Mouse (Mus musculus) liver, embryonic 12.5 days (tissue): ENCODE results near the gene Sgpp2. TPM values are rescaled to one million over a fixed set of nuclear protein-coding genes. Genes with fewer than 3 reads are reported as not detected.

Experiments
- ATAC-seq: fragments of 200-750 bp; cut with Nextera tagmentation; 2 replicates; pipeline ENCODE4 v1.8.0; 2017; ENCODE audit warnings: moderate number of reproducible peaks, mild to moderate bottlenecking, moderate library complexity
- H3K27ac ChIP-seq: fragments of 300-500 bp; sonication (generic); 2 replicates; pipeline ENCODE4 v1.5.1; 2016; ENCODE audit warnings: mild to moderate bottlenecking
- H3K27me3 ChIP-seq: fragments of 300-500 bp; sonication (generic); replicated peaks from 2 replicates; pipeline ENCODE4 v1.6.1; 2016; ENCODE audit warnings: mild to moderate bottlenecking, moderate library complexity
- H3K36me3 ChIP-seq: fragments of 300-500 bp; sonication (generic); 2 replicates; pipeline ENCODE4 v1.6.1; 2016; ENCODE audit warnings: mild to moderate bottlenecking, moderate library complexity
- H3K4me1 ChIP-seq: fragments of 300-500 bp; sonication (generic); 2 replicates; pipeline ENCODE4 v1.6.1; 2016
- H3K4me2 ChIP-seq: fragments of 300-500 bp; sonication (generic); 2 replicates; pipeline ENCODE4 v1.6.1; 2016; ENCODE audit warnings: mild to moderate bottlenecking, moderate library complexity
- H3K4me3 ChIP-seq: fragments of 300-500 bp; sonication (generic); 2 replicates; pipeline ENCODE4 v1.5.1; 2016; ENCODE audit warnings: mild to moderate bottlenecking, moderate library complexity
- H3K9ac ChIP-seq: fragments of 300-500 bp; sonication (generic); 2 replicates; pipeline ENCODE4 v1.6.1; 2016; ENCODE audit warnings: mild to moderate bottlenecking, moderate library complexity
- H3K9me3 ChIP-seq: fragments of 300-500 bp; sonication (generic); replicated peaks from 2 replicates; pipeline ENCODE4 v1.6.1; 2016; ENCODE audit warnings: mild to moderate bottlenecking, moderate library complexity
- WGBS: fragments of 180-500 bp; shearing (Covaris S2); methylation state at CpG from one replicate; pipeline ENCODE4 v1.1.7; 2016; ENCODE audit not compliant: insufficient replicate concordance; 5-methylcytosine and 5-hydroxymethylcytosine counted together
- polyA plus RNA-seq: library from polyadenylated mRNA; unstranded; fragments of >200 nt; fragmentation: Nextera tagmentation; extraction: Ambion mirVana; gene quantifications from 2 replicates; pipeline ENCODE4 v1.2.1, GENCODE M21; 2016

The Sgpp2 gene
- polyA plus RNA-seq, 1 experiment from 2014 or later = 0.32 TPM

DNA sequence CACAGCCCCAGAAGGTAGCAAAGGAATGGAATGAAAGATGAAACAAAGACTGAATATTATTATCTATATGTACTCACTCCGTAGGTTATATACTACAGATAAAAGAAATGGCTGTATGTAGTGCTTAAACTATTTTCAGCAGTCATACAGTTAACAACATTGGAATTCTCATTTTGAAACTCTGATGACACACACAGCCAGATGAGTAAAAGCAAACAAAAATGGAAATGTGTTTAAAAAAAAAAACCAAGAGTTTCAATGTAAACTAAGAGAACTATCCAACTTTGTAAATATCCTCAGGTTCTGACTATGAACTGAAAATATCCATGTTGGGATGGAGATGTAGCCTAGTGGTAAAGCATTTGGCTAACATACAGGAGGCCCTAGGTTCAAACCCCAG, 126.3 kb downstream of the Sgpp2 start:
- H3K9me3 ChIP-seq = no peaks in the 10 kb centered on the region
- no peak overlapping the region for H3K4me3 ChIP-seq
- H3K27me3 ChIP-seq = no peaks in the 10 kb centered on the region
- H3K9ac ChIP-seq = no peak overlapping the region
- H3K27ac ChIP-seq = no peak overlapping the region
- no peak for ATAC-seq
- H3K4me1 ChIP-seq = no peaks in the 10 kb centered on the region
- WGBS = 89% methylated on average over 1 of the region's 1 CpGs
- no peak overlapping the region for H3K4me2 ChIP-seq
- H3K36me3 ChIP-seq = peaks cover 67% of the 10 kb centered on the region

DNA sequence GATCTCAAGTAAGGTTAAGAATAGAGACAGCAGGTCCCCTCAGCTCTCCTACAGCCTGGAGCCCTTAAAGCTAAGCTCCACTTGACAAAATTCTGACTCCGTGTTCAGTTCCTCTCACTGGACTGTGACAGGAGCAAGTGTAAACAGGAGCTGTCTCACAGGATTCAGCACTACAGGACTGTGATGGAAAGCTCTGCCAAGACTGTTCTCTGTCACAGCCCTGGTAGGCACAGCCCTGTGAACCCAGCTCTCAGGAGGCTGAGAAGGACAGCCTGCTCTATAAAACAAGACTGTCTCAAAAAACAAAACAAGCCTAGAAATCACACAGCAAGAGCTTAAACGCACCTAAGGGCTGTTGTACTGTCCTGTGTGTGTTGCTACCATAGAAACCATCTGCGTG, 127.0 kb downstream of the Sgpp2 start:
- H3K27ac ChIP-seq = no peak overlapping the region
- H3K4me1 ChIP-seq = no peaks in the 10 kb centered on the region
- no peaks in the 10 kb centered on the region for H3K27me3 ChIP-seq
- H3K9me3 ChIP-seq = no peaks in the 10 kb centered on the region
- H3K9ac ChIP-seq = no peak overlapping the region
- H3K4me2 ChIP-seq = no peak overlapping the region
- no peak for ATAC-seq
- H3K4me3 ChIP-seq = no peak overlapping the region
- peaks cover 65% of the 10 kb centered on the region for H3K36me3 ChIP-seq
- WGBS = 88% methylated on average over 3 of the region's 3 CpGs

DNA sequence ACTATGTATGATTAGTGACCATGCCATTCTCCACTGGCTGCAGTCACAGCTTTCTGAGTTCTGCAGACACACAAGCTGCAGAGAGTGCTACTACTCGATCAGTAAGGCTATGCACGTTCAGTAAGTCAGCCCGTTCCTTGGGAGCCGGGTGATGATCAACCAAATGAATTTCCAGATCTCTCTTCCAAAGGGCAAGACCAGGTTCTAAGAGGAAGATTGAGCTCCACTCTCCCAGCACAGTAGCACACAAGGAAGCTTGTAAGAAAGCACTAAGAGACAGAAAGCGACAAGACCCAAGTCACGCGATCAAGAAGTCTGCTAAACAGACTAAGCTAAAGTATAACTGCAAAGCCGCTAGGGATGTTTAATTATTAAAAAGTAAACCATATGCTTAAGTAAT, 130.6 kb downstream of the Sgpp2 start:
- peaks cover 74% of the 10 kb centered on the region for H3K36me3 ChIP-seq

DNA sequence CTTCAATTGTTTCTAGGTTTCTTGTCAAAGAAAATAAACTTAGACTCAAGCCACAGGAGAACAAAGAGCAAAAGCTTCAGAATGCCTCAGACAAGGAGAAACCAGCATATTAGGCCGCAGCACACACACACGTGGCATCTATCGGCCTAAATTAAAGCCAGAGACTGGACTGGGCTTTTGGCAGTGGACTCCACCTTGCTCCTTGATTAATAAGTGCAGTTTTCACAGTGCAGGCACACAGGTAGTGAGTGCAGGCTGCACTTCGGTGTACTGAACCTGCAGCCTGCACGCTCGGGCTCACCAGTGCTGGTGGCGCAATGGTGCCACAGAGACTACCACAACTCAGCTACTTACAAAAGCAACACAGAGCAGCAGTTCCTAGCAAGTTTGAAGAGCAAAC, 132.9 kb downstream of the Sgpp2 start:
- Histone ChIP-seq H3K4me3 (no peak overlapping the region), H3K27ac (no peak overlapping the region), H3K36me3 (peaks cover 88% of the 10 kb centered on the region), H3K9ac (no peak overlapping the region), H3K4me2 (no peak overlapping the region), H3K4me1 (no peaks in the 10 kb centered on the region), H3K9me3 (no peaks in the 10 kb centered on the region), H3K27me3 (no peaks in the 10 kb centered on the region)
- ATAC-seq = no peak
- WGBS = 92% methylated on average over 7 of the region's 7 CpGs

More for the DNA sequence above, 130.6 kb downstream of the Sgpp2 start:
- Histone ChIP-seq H3K9me3 (no peaks in the 10 kb centered on the region), H3K4me1 (no peaks in the 10 kb centered on the region), H3K4me2 (no peak overlapping the region), H3K9ac (no peak overlapping the region), H3K27ac (no peak overlapping the region), H3K4me3 (no peak overlapping the region), H3K27me3 (no peaks in the 10 kb centered on the region)
- no peak for ATAC-seq
- 91% methylated on average over 8 of the region's 8 CpGs for WGBS

DNA sequence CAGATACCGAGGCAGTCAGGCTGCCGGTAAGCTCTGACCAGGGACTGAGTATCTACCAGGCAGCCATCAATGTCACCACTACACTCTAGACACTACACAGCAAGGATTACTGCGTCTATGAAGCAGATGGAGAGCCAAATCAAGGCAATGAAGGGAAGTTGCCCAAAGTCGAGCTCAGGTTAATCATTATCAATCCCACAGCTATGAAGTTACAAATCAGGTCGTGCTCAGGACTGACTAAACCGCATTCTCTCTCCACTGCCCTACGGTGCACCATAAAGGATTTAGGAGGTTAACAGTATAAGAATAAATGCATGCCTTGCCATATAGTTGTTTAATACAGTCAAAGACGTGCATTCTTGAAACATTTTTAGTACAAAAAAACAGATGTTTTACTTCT, 136.1 kb downstream of the Sgpp2 start:
- Histone ChIP-seq H3K36me3 (peaks cover 86% of the 10 kb centered on the region), H3K9ac (no peak overlapping the region), H3K4me3 (no peak overlapping the region), H3K4me2 (no peak overlapping the region), H3K9me3 (no peaks in the 10 kb centered on the region), H3K27me3 (no peaks in the 10 kb centered on the region), H3K27ac (no peak overlapping the region), H3K4me1 (no peaks in the 10 kb centered on the region)
- no peak for ATAC-seq
- WGBS = 80% methylated on average over 8 of the region's 8 CpGs

DNA sequence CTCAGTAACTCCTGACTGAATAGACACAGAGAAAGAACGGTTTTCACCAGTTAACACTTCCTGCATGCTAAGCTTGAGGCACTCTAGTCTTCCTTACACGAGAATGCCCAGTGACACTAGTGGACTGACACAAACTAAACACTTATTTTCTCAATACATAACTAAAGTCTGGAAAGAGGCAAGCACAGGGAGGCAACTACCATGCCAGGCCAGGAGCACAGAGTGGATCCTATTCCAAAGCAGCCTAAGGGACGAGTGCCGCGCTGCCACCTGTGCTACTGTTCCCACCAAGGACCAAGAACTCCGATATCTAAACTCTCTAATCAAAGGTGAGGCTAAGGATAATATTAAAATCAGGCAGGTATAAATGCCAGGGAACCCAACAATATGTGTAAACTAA, 136.6 kb downstream of the Sgpp2 start:
- H3K27ac ChIP-seq = no peak overlapping the region
- peaks cover 87% of the 10 kb centered on the region for H3K36me3 ChIP-seq
- H3K9me3 ChIP-seq = no peaks in the 10 kb centered on the region
- H3K4me3 ChIP-seq = no peak overlapping the region
- H3K9ac ChIP-seq = no peak overlapping the region
- no peaks in the 10 kb centered on the region for H3K4me1 ChIP-seq
- no peak for ATAC-seq
- 93% methylated on average over 6 of the region's 6 CpGs for WGBS
- no peak overlapping the region for H3K4me2 ChIP-seq
- no peaks in the 10 kb centered on the region for H3K27me3 ChIP-seq

DNA sequence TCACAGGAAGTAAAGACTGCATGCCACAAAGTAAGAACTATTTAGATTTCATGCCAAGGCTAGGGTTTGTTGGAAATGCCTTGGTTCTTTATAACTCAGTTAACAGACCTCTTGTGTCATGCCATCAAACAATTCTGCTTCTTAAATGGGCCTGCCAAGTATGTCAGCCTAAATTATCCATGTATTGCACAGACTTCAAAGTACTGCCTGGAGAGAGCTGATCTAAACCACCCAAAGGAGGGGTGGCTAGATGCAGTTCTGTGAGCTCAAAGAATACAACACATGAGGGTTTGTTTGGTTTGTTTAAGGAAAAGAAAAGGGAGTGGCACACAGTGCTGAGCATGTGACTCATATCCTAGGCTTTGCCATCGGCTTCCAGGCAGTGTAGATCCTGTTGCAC, 137.9 kb downstream of the Sgpp2 start:
- Histone ChIP-seq H3K4me3 (no peak overlapping the region), H3K4me2 (no peak overlapping the region), H3K9me3 (no peaks in the 10 kb centered on the region), H3K4me1 (no peaks in the 10 kb centered on the region), H3K27ac (no peak overlapping the region), H3K27me3 (no peaks in the 10 kb centered on the region), H3K36me3 (peaks cover 89% of the 10 kb centered on the region), H3K9ac (no peak overlapping the region)
- no peak for ATAC-seq
- 78% methylated on average over 1 of the region's 1 CpGs for WGBS

DNA sequence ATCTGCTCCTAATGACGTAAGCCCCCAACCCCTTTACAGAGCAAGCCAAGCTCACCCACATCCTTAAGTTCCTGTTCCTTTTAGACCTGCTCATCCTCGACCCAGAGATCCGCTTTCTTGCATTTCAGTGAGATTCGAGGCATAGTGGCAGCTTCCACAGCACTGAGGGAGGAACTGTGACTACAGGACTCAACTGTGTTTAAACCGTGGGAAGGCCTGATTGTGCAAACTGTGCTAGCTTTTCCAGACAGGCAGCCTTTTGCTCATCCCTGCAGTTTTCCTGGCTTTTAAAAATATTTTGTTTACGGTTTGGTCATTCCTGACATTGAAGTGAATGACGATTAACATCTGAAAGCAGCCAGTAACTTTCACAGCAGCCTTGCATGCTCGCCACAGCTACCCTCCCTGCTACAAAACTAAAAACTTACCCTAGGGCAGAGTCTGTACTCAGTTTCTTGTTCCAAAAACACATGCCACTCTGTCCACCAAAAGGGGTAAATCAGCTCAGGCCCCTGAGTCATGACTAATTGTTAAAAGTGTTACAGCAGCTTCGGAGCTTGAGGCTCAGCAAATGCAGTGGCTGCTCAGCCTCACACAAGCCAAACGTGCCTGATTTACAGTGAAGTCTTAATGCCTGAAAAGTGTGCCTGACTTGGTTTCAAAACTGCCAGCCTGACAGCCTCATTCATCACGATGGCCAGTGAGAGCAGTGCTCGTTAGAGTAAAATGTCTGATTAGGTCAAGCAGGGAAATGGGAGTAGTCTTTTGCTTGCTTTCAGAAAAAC, 141.1 kb downstream of the Sgpp2 start:
- ATAC-seq = no peak
- WGBS = 79% methylated on average over 12 of the region's 12 CpGs
- Histone ChIP-seq H3K36me3 (peaks cover 89% of the 10 kb centered on the region), H3K4me1 (no peaks in the 10 kb centered on the region), H3K4me3 (no peak overlapping the region), H3K4me2 (no peak overlapping the region), H3K9ac (no peak overlapping the region), H3K27me3 (no peaks in the 10 kb centered on the region), H3K27ac (no peak overlapping the region), H3K9me3 (no peaks in the 10 kb centered on the region)

DNA sequence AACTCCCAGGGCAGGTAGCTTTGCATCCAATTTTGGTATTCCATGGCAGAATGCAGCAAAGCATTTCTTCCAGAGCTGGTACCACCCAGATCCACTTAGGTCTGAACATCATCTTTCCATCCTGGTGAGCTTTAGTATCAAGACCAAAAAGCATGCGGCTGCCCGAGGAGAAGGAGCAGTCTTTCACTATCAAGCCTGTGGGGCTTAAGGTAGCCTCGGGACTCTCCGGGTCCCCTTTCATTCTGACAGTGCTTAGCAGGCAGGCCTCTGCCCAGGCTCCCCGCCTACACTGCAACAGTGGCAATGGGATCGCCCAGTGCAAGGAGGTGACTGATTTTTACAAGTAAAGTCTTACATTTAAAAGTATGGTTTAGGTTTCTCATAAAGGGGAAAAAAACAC, 142.4 kb downstream of the Sgpp2 start:
- peaks cover 89% of the 10 kb centered on the region for H3K36me3 ChIP-seq
- WGBS = 85% methylated on average over 6 of the region's 6 CpGs

DNA sequence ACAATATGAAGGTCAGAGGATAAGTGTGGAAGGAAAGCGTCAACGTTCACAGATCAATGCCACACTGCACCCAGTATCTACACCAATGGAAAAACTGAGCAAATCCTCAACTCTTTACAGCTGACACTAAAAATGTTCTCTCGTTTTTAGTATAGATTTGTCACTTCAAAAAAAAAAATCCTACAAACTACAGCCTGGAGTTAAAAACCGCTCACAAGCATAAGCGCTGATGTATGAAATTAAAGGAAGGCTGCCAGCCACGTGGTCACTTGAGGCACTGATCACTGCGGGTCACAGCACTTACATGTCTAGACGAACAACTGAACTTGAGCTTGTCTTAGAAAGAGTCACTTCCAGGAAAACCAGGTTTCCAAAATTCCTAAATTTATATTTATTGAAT, 143.7 kb downstream of the Sgpp2 start:
- H3K4me2 ChIP-seq = no peak overlapping the region
- H3K4me1 ChIP-seq = no peaks in the 10 kb centered on the region
- WGBS = 86% methylated on average over 8 of the region's 8 CpGs
- H3K9me3 ChIP-seq = no peaks in the 10 kb centered on the region
- no peak overlapping the region for H3K9ac ChIP-seq
- ATAC-seq = no peak
- no peak overlapping the region for H3K27ac ChIP-seq
- no peak overlapping the region for H3K4me3 ChIP-seq
- no peaks in the 10 kb centered on the region for H3K27me3 ChIP-seq
- H3K36me3 ChIP-seq = peaks cover 89% of the 10 kb centered on the region

More for the DNA sequence above, 142.4 kb downstream of the Sgpp2 start:
- Histone ChIP-seq H3K9me3 (no peaks in the 10 kb centered on the region), H3K27me3 (no peaks in the 10 kb centered on the region), H3K4me1 (no peaks in the 10 kb centered on the region), H3K4me3 (no peak overlapping the region), H3K9ac (no peak overlapping the region), H3K27ac (no peak overlapping the region), H3K4me2 (no peak overlapping the region)
- ATAC-seq = no peak

DNA sequence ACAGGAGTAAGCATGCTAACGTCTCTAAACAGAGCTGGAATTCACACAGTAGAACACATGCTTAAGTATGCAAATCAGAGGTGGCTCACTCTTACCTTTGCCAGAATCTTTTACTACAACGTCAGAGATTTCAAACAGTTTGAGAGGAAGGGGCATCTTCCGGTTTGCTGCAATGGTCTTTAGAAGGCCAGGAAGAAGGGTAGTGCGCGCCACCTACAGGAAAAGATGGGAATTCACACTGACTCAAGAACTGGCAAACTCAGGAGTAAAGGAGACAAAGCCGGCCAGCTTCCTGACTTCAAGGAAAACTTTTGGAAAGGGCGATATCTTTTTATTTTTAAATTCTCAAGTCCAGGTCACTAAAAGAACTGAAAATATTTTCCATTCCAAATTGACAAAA, 144.5 kb downstream of the Sgpp2 start:
- no peak overlapping the region for H3K4me3 ChIP-seq
- H3K9me3 ChIP-seq = no peaks in the 10 kb centered on the region
- no peak overlapping the region for H3K9ac ChIP-seq
- H3K4me1 ChIP-seq = no peaks in the 10 kb centered on the region
- no peak overlapping the region for H3K4me2 ChIP-seq
- H3K27ac ChIP-seq = no peak overlapping the region
- WGBS = 53% methylated on average over 7 of the region's 7 CpGs
- ATAC-seq = no peak
- peaks cover 95% of the 10 kb centered on the region for H3K36me3 ChIP-seq
- no peaks in the 10 kb centered on the region for H3K27me3 ChIP-seq
